Mouse (Mus musculus) monocyte, adult 5-6 weeks (primary cell): Measurements from ENCODE around the gene Zfp810. TPM values are rescaled to one million over a fixed set of nuclear protein-coding genes. Genes with fewer than 3 reads are reported as not detected.

Source experiments
- ATAC-seq: fragments of 153-309, 156-312 bp; replicated peaks from 2 replicates; pipeline ENCODE4 v1.8.0; 2017; ENCODE audit warnings: mild to moderate bottlenecking; ENCODE audit not compliant: low TSS enrichment, insufficient number of reproducible peaks, severe bottlenecking, poor library complexity, low FRiP score
- total RNA-seq: library from RNA; stranded (forward); fragments of 200-1000, 200-491, 200-594 nt; gene quantifications from 3 replicates; pipeline ENCODE4 v1.2.3, GENCODE M21; 2017

Zfp810 gene
- total RNA-seq, 1 experiment from 2014 or later = 20.8 TPM

- no peak for ATAC-seq
These were observed 38.6 kb downstream of the Zfp810 start for GRCm38 (mm10) chr9:22268886-22269285.

DNA sequence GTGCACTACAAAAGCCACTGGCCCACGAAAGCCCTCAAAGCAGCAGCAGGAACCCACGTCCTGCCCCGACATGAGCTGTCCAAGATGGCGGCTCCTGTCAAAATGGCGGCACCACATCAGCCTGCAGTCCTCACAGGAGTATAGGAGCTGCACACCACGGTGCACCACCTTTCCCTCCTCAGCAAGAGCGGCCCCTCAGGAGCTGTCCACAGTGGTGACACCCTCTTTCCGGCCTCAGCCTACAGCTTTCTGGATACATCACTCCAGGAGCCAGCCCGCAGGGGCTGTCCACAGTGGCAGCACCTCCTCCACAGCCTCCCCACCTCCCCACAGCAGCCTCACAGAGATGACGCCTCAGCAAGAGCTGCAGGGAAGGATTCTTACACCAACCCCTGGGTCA, 44.8 kb downstream of the Zfp810 start:
- ATAC-seq = no peak

- no peak for ATAC-seq
These were observed 45.9 kb downstream of the Zfp810 start for GRCm38 (mm10) chr9:22261594-22261993.

DNA sequence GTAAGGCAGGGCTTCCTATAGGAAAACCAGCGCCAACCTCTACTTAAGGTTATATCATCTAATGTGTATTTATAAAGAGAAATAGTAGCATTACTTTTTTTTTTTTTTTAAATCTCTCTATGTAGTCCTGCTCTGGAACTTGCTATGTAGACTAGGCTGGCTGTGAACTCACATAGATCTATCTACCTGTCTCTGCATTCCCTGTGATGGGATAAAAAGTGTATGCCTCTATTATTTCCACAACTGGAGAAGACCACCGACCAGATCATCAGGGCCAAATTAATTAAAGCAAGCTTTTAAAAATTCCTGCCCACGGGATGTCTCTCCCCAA, 47.4 kb downstream of the Zfp810 start:
- no peak for ATAC-seq

GRCm38 (mm10) chr9:22259184-22260091, 48.0 kb downstream of the Zfp810 start, which contains the start of gene Zfp599:
Gene Zfp599, minus strand, starts transcription at chr9:22259895.
- ATAC-seq = peak; percentile 79

GRCm38 (mm10) chr9:22258784-22259183, 48.7 kb downstream of the Zfp810 start:
- ATAC-seq = no peak

- no peak for ATAC-seq
These were observed 50.9 kb downstream of the Zfp810 start for GRCm38 (mm10) chr9:22256579-22256978.

DNA sequence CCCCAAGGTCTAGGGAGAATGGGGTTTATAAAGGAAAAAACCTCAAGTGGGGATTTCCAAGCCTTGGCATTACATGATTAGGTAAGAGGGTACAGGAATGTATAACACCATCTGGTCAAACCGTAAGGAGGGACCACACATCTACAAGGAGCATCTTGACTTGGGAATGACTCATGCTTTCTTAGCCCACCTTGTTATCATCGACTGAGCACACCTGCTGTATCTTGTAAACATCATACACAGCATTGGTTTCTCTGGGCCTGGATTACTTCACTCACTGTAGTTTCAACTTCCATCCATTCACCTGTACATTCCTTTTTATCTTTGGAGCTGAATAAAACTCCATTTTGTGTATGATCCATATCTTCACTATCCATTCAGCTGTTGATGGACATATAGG, 63.2 kb downstream of the Zfp810 start:
- no peak for ATAC-seq

GRCm38 (mm10) chr9:22240001-22240400, 67.4 kb downstream of the Zfp810 start:
- ATAC-seq = no peak

- ATAC-seq = no peak
These were observed 76.9 kb downstream of the Zfp810 start for GRCm38 (mm10) chr9:22230556-22230955.

- ATAC-seq = no peak
These were observed 77.4 kb downstream of the Zfp810 start for GRCm38 (mm10) chr9:22230061-22230460.

GRCm38 (mm10) chr9:22229386-22230026, 77.9 kb downstream of the Zfp810 start:
- ATAC-seq = no peak

- no peak for ATAC-seq
These were observed 80.6 kb downstream of the Zfp810 start for GRCm38 (mm10) chr9:22226846-22227245.

Other genes with a start within 250 kb of the Zfp810 start
- gene Gm49318, start 236.4 kb downstream of the Zfp810 start, total RNA-seq = not detected in 3 replicates
- 8.5 to 13.4 TPM (median 13.1 TPM) in 3 replicates for gene Zfp653, start 236.3 kb downstream of the Zfp810 start, total RNA-seq
- gene Ecsit, start 222.2 kb downstream of the Zfp810 start, total RNA-seq = 7.4 to 18.5 TPM (median 15.5 TPM) in 3 replicates
- not detected in 3 replicates for gene Cnn1, start 208.4 kb downstream of the Zfp810 start, total RNA-seq
- 22.0 to 30.4 TPM (median 24.7 TPM) in 3 replicates for gene Elof1, start 190.5 kb downstream of the Zfp810 start, total RNA-seq
- 24.2 to 38.4 TPM (median 30.8 TPM) in 3 replicates for gene Acp5, start 171.9 kb downstream of the Zfp810 start, total RNA-seq
- 11.5 to 20.1 TPM (median 15.5 TPM) in 3 replicates for gene Pigyl, start 150.8 kb downstream of the Zfp810 start, total RNA-seq
- gene Zfp872, start 119.6 kb downstream of the Zfp810 start, total RNA-seq = not detected in 3 replicates
- gene Zfp809, start 81.9 kb downstream of the Zfp810 start, total RNA-seq = 27.3 to 53.9 TPM (median 30.7 TPM) in 3 replicates
- 0.29 to 2.5 TPM (median 2.2 TPM) in 3 replicates for gene Zfp599, start 47.8 kb downstream of the Zfp810 start, total RNA-seq
- 0.85 to 3.8 TPM (median 1.5 TPM) in 3 replicates for gene Anln, start 81.5 kb upstream of the Zfp810 start, total RNA-seq
- 0.97 TPM in 1 of 3 replicates, not detected in the others for gene 9530077C05Rik, start 103.9 kb upstream of the Zfp810 start, total RNA-seq
- not detected in 3 replicates for gene Gm17545, start 146.6 kb upstream of the Zfp810 start, total RNA-seq
- gene Rp9, start 162.1 kb upstream of the Zfp810 start, total RNA-seq = 99.7 to 169 TPM (median 157 TPM) in 3 replicates
- 8.6 to 16.6 TPM (median 15.6 TPM) in 3 replicates for gene Bbs9, start 168.1 kb upstream of the Zfp810 start, total RNA-seq